Mouse (Mus musculus): Measurements from ENCODE around the gene Sap30. TPM values are rescaled to one million over a fixed set of nuclear protein-coding genes. Genes with fewer than 3 reads are reported as not detected.

Sap30 gene
- 7.6 and 19.6 TPM in 2 replicates for polyA plus RNA-seq (2012; rRNA removed; ENCODE audit: low replicate concordance)

DNA sequence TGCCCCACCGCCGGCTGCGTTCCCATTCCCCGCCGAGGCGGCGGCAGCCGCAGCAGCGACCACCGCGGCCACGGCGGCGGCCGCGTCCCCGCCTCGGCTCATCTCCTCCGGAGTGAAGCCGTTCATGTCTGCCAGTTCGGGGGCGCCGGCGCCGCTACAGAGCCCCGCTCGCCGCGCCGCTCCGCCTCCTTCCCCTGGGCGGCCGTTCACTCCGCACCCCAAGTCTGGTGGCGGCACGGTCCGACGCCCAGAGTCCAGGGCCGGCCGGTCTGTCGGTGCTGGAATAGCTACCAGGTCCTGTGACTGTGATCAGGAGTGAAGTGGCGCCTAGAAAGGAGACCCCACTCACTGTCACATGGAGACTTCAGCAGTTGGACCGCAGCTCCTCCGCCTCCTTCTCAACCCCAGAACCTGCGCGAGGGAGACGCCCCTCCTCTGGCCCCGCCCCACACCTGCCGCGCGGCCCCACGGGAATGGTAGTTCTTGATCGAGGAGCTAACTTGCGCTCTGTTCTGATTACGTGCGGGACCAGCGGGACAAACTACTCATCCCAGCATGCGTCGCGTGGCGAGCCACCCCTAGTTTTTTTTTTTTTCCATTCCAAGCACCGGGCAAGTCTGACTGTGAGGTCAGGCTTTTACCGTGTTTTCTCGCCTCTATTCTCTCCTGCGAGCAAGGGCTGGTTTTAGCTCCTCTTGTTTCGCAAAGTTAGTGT is at the start of gene Sap30:
Gene Sap30 (minus strand): TSS at position 420 of the 715 bp plus-strand sequence.

DNA sequence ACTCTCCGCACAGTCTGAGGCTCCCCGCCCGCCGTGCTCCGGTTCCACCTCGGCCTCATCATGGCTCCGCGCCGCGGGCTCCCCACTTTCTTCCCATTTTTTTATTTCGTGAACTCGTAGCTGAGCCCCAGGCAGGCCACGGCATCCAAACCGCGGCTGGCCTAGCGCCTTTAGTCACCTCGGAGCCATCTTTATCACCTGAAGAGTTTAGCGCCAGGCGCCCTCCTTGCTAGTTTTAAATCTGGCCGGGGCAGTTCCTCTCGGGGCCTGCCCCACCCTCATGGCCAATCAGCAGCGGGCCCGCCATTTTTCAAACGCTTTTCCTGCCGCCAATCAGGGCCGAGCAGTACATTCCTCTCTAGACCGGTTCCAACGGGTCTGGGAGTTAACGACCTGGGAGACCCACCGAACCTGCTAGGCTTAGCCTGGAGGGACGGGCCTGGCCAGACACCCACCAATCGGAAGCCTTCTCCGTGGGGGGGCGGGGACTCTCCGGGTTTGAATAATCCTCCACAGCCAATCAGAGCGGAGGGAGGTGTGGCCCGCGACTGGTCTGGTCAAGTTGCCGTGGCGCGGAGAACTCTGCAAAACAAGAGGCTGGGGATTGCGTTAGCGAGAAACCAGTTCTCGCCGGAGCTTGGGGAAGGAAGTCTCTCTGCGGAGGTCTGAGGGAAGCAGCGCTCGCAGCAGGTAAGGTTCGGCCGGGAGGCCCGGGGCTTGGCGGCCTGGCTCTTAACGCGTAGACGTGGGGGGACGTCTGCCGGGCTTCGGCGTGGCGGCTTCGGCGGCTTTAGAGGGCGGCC is 23.9 kb upstream of the Sap30 start, which contains the start of gene Hmgb2:
Gene Hmgb2 (plus strand): TSS at position 592 of the 803 bp plus-strand sequence.

DNA sequence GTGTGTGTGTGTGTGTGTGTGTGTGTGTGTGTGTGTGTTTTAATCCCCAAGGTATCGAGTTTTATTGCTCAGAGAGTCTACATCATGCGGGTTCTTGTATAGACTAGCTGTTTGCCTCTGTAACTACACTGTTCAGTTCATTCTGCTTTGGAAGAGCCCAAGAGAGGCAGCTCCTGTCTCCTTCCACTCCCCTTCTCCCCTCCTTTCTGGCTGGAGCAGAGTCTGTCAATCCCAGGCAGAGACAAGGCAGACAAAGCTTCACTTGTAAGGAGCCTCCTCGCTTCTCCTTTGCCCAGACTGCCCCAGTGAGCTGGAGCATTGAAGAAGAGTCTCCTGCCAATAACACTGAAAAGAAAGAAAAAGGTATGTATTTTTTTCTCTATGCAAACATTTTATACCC is 31.9 kb downstream of the Sap30 start, which contains the start of gene Scrg1:
Gene Scrg1 (plus strand): TSS at position 159 of the 400 bp plus-strand sequence.

Other genes with a start within 250 kb of the Sap30 start
- 11.3 and 16.3 TPM in 2 replicates for gene Hand2, start 166.9 kb downstream of the Sap30 start, polyA plus RNA-seq (2012; rRNA removed; ENCODE audit: low replicate concordance)
- gene Scrg1, start 31.9 kb downstream of the Sap30 start, polyA plus RNA-seq (2012; rRNA removed; ENCODE audit: low replicate concordance) = not detected in 2 replicates
- gene Hmgb2, start 24.0 kb upstream of the Sap30 start, polyA plus RNA-seq (2012; rRNA removed; ENCODE audit: low replicate concordance) = 4.9 and 10.1 TPM in 2 replicates
- gene Galnt7, start 165.2 kb upstream of the Sap30 start, polyA plus RNA-seq (2012; rRNA removed; ENCODE audit: low replicate concordance) = 1.8 and 3.6 TPM in 2 replicates